Mouse (Mus musculus): ENCODE data around the gene Gnl1. TPM values are rescaled to one million over a fixed set of nuclear protein-coding genes. Genes with fewer than 3 reads are reported as not detected.
"Not testable (repeated sequence)": the region's sequence is repeated elsewhere in the genome, so short reads cannot be mapped to it uniquely, and the experiment has no call there.

Gene Gnl1
- polyA plus RNA-seq, 1 experiment from 2014 or later = 61.1 TPM

DNA sequence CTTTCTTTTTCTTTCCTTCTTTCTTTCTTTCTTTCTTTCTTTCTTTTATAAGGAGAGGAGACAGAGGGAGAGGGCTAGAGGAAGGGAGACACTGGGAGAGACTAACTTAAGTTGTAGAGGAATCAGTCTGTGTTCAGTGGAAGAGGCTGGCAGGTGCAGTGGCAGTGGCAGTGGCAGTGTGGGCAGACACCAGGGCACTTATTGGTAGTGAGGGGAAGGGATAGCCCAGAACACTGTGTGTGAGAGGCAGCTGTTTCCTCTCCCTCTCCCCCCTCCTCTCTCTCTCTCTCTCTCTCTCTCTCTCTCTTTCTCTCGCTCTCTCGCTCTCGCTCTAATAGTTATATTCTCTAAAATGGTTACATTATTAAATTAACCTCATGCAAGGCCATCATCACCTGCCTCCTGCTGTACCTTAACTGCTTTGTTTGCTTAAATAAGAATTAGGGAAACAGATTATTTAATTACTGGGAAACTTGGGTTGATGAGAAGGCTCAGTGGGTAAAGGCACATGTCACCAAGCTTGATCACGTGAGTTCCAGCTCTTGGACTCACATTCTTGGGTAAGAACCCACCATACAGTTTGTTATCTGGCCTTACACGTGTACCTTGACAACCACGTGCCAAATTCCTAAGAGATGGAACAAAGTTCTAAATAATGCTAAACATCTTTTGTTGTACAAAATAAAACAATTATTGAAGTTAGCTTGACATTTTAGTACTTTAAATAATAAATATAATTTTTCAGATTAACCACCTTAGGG lies 19.1 kb downstream of the Gnl1 start:
- DNase-seq (ENCODE audit: low spot score) = no peak
- H3K36me3 ChIP-seq (replicated peaks) = peaks cover 11% of the 10 kb centered on the region; the same call in 1 of the 2 replicates
- no peak overlapping the region for H3K4me3 ChIP-seq
- no peaks in the 10 kb centered on the region for H3K27me3 ChIP-seq (replicated peaks; ENCODE audit: low read depth, poor library complexity, severe bottlenecking)
- 96% methylated on average over 6 of the region's 6 CpGs for WGBS
- H3K27ac ChIP-seq (replicated peaks) = no peak overlapping the region
- peaks cover 17% of the 10 kb centered on the region for H3K4me1 ChIP-seq
- no peaks in the 10 kb centered on the region for H3K9me3 ChIP-seq

DNA sequence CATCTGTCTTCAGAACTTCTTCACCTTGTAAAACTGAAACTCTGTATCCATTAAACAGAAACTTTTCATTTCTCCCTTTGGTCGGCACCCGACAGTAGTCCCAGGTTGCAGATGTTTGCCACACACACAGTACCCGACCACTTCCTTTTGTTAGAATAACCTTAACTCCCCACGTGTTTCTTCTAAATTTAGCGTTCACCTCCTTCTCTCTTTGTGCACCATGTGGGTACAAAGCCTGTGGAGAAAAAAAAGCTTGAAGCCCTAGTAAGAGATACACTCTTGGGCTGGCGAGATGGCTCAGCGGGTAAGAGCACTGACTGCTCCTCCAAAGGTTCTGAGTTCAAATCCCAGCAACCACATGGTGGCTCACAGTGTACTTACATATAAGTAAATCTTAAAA lies 19.7 kb downstream of the Gnl1 start:
- H3K9me3 ChIP-seq = no peaks in the 10 kb centered on the region
- 92% methylated on average over 7 of the region's 7 CpGs for WGBS
- H3K27ac ChIP-seq (replicated peaks) = no peak overlapping the region

DNA sequence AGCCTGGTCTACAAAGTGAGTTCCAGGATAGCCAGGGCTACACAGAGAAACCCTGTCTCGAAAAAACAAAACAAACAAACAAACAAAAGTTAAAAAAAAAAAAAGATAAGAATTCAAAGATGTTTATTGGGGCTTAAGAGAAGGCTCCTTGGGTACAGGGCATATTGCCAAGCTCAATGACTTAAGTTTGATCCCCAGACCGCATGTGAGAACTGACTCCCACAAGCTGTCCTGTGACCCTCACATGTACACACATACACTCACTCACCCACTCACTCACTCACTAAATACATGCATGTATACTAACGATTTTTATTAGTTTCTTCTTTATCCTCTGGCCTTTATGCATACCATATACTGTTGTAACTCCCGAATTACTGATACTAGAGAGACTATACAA lies 20.7 kb downstream of the Gnl1 start:
- no peak for DNase-seq (ENCODE audit: low spot score)
- H3K9me3 ChIP-seq = no peaks in the 10 kb centered on the region
- 86% methylated on average over 4 of the region's 4 CpGs for WGBS
- H3K4me1 ChIP-seq = peaks cover 11% of the 10 kb centered on the region
- no peaks in the 10 kb centered on the region for H3K27me3 ChIP-seq (replicated peaks; ENCODE audit: low read depth, poor library complexity, severe bottlenecking)
- H3K36me3 ChIP-seq (replicated peaks) = peaks cover 21% of the 10 kb centered on the region
- H3K27ac ChIP-seq (replicated peaks) = no peak overlapping the region
- no peak overlapping the region for H3K4me3 ChIP-seq

More for the DNA sequence above, 19.7 kb downstream of the Gnl1 start:
- no peak for DNase-seq (ENCODE audit: low spot score)
- peaks cover 17% of the 10 kb centered on the region for H3K4me1 ChIP-seq
- no peaks in the 10 kb centered on the region for H3K27me3 ChIP-seq (replicated peaks; ENCODE audit: low read depth, poor library complexity, severe bottlenecking)
- H3K36me3 ChIP-seq (replicated peaks) = peaks cover 15% of the 10 kb centered on the region; the same call in 1 of the 2 replicates
- H3K4me3 ChIP-seq = no peak overlapping the region

DNA sequence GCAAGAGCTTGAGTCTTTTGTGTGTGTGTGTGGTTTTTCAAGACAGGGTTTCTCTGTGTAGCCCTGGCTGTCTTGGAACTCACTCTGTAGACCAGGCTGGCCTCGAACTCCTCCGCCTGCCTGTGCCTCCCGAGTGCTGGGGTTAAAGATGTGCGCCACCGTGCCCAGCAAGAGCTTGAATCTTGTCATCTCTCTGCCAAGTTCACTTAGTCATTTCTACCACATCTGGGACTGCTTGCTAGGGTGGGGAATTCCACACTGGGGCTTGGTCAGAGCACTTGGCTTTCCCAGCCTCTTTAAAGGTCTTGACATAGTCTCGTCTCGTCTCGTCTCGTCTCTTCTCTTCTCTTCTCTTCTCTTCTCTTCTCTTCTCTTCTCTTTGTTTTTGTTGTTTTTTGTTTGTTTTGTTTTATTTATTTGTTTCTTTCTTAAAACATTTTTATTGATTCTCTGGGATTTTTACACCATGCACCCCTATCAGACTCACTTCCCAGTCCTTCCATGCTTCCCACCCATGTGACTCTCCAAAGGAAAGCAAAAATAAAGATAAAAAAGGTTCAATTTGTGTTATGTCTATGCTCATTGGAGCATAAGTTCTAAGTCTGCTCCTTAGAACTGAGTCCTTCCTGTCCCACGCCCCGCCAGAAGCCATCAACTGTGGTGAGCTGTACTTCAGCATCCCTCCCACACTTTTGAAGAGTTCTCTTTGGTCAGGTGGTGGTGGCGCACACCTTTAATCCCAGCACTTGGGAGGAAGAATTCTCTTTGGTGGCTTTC lies 21.7 kb downstream of the Gnl1 start:
- no peaks in the 10 kb centered on the region for H3K27me3 ChIP-seq (replicated peaks; ENCODE audit: low read depth, poor library complexity, severe bottlenecking)
- 95% methylated on average over 12 of the region's 12 CpGs for WGBS
- H3K4me3 ChIP-seq = no peak overlapping the region
- no peak for DNase-seq (ENCODE audit: low spot score)
- H3K27ac ChIP-seq (replicated peaks) = no peak overlapping the region
- no peaks in the 10 kb centered on the region for H3K9me3 ChIP-seq
- H3K36me3 ChIP-seq (replicated peaks) = peaks cover 29% of the 10 kb centered on the region
- peaks cover 8% of the 10 kb centered on the region; the same call in 1 of the 2 replicates for H3K4me1 ChIP-seq

DNA sequence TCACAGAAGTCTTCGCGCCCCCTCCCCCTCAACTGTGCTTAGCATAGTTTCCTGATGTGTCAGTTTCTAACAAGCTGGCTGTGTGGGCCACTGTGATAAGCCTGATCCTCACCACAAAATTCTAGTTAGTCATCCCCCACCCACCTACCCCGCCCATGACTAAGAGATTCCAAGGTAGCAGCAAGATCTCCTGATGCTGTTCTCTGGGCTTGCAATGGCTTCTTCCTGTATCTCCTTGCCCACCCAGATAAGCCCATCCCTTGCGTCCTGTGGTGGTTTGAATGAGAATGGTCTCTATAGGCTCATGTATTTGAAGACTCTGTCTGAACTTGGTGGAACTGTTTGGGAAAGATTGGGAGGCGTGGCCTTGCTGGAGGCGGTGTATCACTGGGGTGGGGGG lies 22.3 kb downstream of the Gnl1 start:
- Histone ChIP-seq H3K9me3 (peaks cover 5% of the 10 kb centered on the region; the same call in 1 of the 2 replicates), H3K27me3 (replicated peaks; ENCODE audit: low read depth, poor library complexity, severe bottlenecking) (no peaks in the 10 kb centered on the region), H3K4me3 (no peak overlapping the region), H3K4me1 (peaks cover 8% of the 10 kb centered on the region; the same call in 1 of the 2 replicates), H3K27ac (replicated peaks) (no peak overlapping the region), H3K36me3 (replicated peaks) (peaks cover 35% of the 10 kb centered on the region)
- DNase-seq (ENCODE audit: low spot score) = no peak
- 95% methylated on average over 6 of the region's 6 CpGs for WGBS

DNA sequence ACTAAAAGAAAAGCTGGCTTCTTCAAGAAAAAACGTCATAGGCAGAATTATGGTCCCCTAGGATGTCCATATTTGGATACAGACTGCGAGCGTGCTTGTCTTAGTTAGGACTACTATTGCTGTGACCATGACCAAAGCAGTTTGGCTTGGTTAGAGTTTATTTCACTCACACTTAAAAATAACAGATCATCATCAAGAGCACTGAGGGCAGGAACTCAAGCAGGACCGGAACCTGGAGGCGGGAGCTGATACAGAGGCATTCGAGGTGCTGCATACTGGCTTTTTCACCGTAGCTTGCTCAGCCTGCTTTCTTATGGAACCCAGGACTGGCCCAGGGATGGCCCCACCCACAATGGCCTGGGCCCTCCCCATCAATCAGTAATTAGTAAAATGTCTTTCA lies 23.7 kb downstream of the Gnl1 start:
- H3K36me3 ChIP-seq (replicated peaks) = peaks cover 36% of the 10 kb centered on the region
- H3K4me1 ChIP-seq = no peaks in the 10 kb centered on the region
- DNase-seq (ENCODE audit: low spot score) = no peak
- WGBS = 96% methylated on average over 7 of the region's 7 CpGs
- H3K27ac ChIP-seq (replicated peaks) = no peak overlapping the region
- peaks cover 6% of the 10 kb centered on the region; the same call in 1 of the 2 replicates for H3K9me3 ChIP-seq
- H3K4me3 ChIP-seq = no peak overlapping the region
- H3K27me3 ChIP-seq (replicated peaks; ENCODE audit: low read depth, poor library complexity, severe bottlenecking) = no peaks in the 10 kb centered on the region

DNA sequence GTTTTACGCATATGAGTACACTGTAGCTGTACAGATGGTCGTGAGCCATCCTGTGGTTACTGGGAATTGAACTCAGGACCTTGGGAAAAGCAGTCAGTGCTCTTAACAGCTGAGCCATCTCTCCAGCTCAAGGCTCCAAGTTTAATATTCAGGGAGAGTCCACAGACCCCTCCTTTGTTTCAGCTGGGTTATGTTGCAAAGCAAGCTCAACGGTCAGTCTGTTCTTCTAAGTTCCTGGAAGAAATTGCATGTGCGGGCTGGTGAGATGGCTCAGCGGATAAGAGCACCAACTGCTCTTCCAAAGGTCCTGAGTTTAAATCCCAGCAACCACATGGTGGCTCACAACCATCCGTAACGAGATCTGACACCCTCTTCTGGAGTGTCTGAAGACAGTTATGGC lies 24.8 kb downstream of the Gnl1 start:
- not testable (repeated sequence) for H3K27me3 ChIP-seq (replicated peaks; ENCODE audit: low read depth, poor library complexity, severe bottlenecking); H3K27ac ChIP-seq (replicated peaks); H3K4me3 ChIP-seq; H3K9me3 ChIP-seq; H3K4me1 ChIP-seq; DNase-seq (ENCODE audit: low spot score)
- WGBS = 96% methylated on average over 7 of the region's 7 CpGs
- H3K36me3 ChIP-seq (replicated peaks) = peaks cover 36% of the 10 kb centered on the region

DNA sequence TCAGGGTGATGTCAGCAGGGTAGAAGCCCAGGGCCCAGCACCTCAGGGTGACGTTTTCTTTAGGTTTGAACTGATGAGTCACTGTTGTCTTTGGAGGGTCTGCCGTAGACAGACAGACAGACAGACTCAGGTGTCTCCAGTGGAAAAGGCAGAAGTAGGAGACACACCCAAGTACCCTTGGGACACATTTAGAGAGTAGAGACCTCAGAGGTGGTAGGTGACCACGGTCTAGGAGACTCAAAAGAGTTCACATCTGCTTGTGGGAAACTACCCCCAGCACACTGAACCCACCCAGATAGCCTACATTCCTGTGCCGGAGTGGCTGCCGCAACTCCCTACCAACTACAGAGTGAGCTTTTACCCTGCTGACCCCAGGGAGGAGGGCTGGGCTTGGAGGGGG lies 35.3 kb downstream of the Gnl1 start:
- H3K4me3 ChIP-seq = no peak overlapping the region
- H3K36me3 ChIP-seq (replicated peaks) = peaks cover 20% of the 10 kb centered on the region
- no peak overlapping the region for H3K27ac ChIP-seq (replicated peaks)
- 91% methylated on average over 5 of the region's 5 CpGs for WGBS
- no peak for DNase-seq (ENCODE audit: low spot score)
- H3K4me1 ChIP-seq = peaks cover 3% of the 10 kb centered on the region; the same call in 1 of the 2 replicates
- H3K27me3 ChIP-seq (replicated peaks; ENCODE audit: low read depth, poor library complexity, severe bottlenecking) = no peaks in the 10 kb centered on the region
- no peaks in the 10 kb centered on the region; the same call in 1 of the 2 replicates for H3K9me3 ChIP-seq

DNA sequence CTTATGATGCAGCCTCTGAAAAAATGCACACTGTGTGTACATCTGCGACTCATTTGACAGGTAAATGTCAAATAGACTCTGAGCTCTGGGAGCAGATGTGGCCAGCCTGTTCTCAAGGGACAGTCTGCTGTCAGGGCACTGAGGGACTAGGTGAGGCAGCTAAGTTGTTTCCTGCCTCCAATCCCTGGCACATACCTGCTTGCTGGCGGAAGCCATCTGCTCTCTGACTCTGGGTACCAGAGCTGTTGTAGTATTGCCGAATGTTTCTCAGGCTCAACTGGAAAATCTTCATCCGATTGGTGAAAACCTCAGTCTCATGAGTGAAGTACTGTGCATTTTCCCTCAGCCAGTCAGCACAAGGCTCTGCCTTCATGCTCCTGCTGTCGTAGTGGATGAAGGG lies 37.4 kb downstream of the Gnl1 start:
- H3K36me3 ChIP-seq (replicated peaks) = peaks cover 20% of the 10 kb centered on the region
- 89% methylated on average over 5 of the region's 5 CpGs for WGBS

DNA sequence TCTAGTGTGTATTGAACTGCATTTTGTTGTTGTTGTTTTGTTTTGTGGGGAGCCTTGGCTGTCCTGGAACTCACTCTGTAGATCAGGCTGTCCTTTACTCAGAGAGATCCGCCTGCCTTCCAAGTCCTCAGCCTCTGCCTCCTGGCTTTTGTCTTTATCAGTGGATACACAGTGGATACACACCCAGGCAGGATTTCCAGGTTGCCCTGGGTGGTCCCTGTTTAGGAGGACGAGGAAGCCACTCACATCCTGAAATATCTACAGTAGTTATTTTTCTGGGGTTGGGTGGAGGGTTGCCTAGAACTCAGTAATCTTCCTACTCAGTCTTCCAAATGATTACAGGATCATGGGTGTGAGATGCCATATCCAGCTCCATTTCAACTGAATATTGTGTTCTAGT lies 39.3 kb downstream of the Gnl1 start:
- Histone ChIP-seq H3K27me3 (replicated peaks; ENCODE audit: low read depth, poor library complexity, severe bottlenecking) (no peaks in the 10 kb centered on the region), H3K9me3 (no peaks in the 10 kb centered on the region; the same call in 1 of the 2 replicates), H3K4me1 (peaks cover 27% of the 10 kb centered on the region), H3K27ac (replicated peaks) (no peak overlapping the region), H3K4me3 (no peak overlapping the region), H3K36me3 (replicated peaks) (peaks cover 20% of the 10 kb centered on the region)
- WGBS = 71% methylated on average over 2 of the region's 2 CpGs
- no peak for DNase-seq (ENCODE audit: low spot score)

More for the DNA sequence above, 37.4 kb downstream of the Gnl1 start:
- no peak for DNase-seq (ENCODE audit: low spot score)
- Histone ChIP-seq H3K4me3 (no peak overlapping the region), H3K9me3 (no peaks in the 10 kb centered on the region; the same call in 1 of the 2 replicates), H3K27me3 (replicated peaks; ENCODE audit: low read depth, poor library complexity, severe bottlenecking) (no peaks in the 10 kb centered on the region), H3K4me1 (peaks cover 17% of the 10 kb centered on the region), H3K27ac (replicated peaks) (no peak overlapping the region)

DNA sequence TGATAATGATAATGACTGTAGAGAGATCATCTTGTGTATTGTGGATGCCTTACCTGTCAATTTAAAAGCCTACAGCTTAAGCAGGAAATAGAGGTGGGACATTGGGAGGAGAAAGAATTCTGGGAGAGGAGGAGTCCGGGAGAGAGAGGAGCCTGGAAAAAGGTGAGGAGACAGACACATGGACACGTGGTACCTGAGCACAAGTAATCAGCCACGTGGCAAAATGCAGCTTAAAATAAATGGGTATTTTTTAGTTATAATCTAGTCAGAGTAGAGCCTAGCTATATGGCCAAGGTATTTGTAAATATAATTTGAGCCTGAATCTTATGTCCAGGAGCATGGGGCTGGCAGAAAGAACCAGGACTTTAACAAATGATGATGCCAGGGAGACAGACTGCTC lies 39.9 kb downstream of the Gnl1 start:
- WGBS = 73% methylated on average over 3 of the region's 3 CpGs
- H3K27me3 ChIP-seq (replicated peaks; ENCODE audit: low read depth, poor library complexity, severe bottlenecking) = no peaks in the 10 kb centered on the region

DNA sequence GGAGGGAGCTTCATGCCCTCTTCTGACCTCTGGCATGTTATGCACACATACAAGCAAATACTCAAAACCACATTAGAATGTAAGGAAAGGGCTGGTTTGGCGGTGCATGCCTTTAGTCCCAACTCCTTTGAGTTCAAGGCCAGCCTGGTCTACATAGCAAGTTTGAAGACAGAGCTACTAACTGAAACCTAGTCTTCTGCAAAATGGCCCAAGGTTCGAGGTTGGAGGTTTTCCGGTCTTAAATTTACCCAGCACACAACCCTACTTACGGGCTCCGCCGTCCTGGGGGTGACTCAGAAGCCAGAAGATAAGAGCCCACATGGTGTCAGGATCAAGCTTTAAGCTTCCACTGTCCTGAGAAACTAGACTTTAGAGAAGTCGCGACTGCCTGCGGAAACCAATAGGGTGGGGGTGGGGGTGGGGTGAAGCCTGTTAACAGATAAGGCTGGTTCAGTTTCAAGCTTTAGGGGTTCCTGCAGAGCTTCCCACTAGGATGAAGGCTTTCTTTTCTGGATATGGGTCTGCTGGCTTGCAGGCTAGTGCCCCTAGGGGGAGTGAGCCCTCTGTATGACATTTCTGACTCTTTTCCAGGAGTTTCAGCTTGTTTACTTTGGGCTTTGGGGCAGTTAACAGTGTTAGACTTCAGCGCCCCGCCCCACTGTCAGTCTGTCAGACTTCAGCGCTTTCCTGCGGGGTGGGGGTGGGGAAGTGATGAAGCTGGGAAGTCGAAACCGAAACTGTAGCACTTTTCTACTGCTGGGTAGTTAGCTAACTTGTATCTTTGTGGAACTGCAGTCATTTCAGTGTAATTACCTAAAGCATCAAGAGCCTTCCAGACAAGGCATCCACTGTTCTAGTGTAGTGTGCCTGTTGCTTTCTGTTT lies 40.8 kb downstream of the Gnl1 start, which contains the start of gene H2-T24:
TSS of gene H2-T24 (minus strand) at position 370 of the 883 bp plus-strand sequence.
- DNase-seq (ENCODE audit: low spot score) = peak; percentile 62
- H3K9me3 ChIP-seq = no peaks in the 10 kb centered on the region
- WGBS = 37% methylated on average over 15 of the region's 15 CpGs
- H3K27me3 ChIP-seq (replicated peaks; ENCODE audit: low read depth, poor library complexity, severe bottlenecking) = no peaks in the 10 kb centered on the region
- H3K27ac ChIP-seq (replicated peaks) = no peak within 1 kb of the TSS; the same call in 1 of the 2 replicates
- peaks cover 31% of the 10 kb centered on the region for H3K4me1 ChIP-seq
- H3K36me3 ChIP-seq (replicated peaks) = peaks cover 5% of the 10 kb centered on the region
- H3K4me3 ChIP-seq = peak within 1 kb of the TSS; percentile 33; the same call in 1 of the 2 replicates

More for the DNA sequence above, 39.9 kb downstream of the Gnl1 start:
- Histone ChIP-seq H3K9me3 (no peaks in the 10 kb centered on the region; the same call in 1 of the 2 replicates), H3K4me1 (peaks cover 31% of the 10 kb centered on the region), H3K27ac (replicated peaks) (no peak overlapping the region), H3K36me3 (replicated peaks) (peaks cover 15% of the 10 kb centered on the region), H3K4me3 (no peak overlapping the region)
- DNase-seq (ENCODE audit: low spot score) = no peak

All from embryonic facial prominence, embryonic 10.5 days (tissue).